Mouse (Mus musculus): Measurements from ENCODE around the gene Bud13. TPM values are rescaled to one million over a fixed set of nuclear protein-coding genes. Genes with fewer than 3 reads are reported as not detected.

Gene Bud13
- 5.0 TPM for polyA plus RNA-seq (2014; fragmentation: Illumina TruSeq; extraction: RNeasy Lipid Tissue Mini Kit (QIAGEN cat#74804))

GRCm38 (mm10) chr9:46282631-46283436 is at the start of gene Bud13:
Bud13 (plus strand) TSS chr9:46283008.

GRCm38 (mm10) chr9:46235596-46235648 is 47.4 kb upstream of the Bud13 start, which contains the start of gene Apoc3:
Apoc3 (minus strand) TSS chr9:46235636.

GRCm38 (mm10) chr9:46240526-46241153 is 42.2 kb upstream of the Bud13 start, which contains the start of gene Apoa4:
Apoa4 (plus strand) TSS chr9:46240696.

GRCm38 (mm10) chr9:46268343-46268873 is 14.4 kb upstream of the Bud13 start, which contains the start of gene Apoa5:
Apoa5 (plus strand) TSS chr9:46268633.

GRCm38 (mm10) chr9:46272677-46273454 is 9.9 kb upstream of the Bud13 start, which contains the start of gene Zpr1:
Zpr1 (plus strand) TSS chr9:46273064.

GRCm38 (mm10) chr9:46319886-46320285 is 37.1 kb downstream of the Bud13 start, which contains the start of gene 4931429L15Rik:
4931429L15Rik (minus strand) TSS chr9:46319986.

Other genes with a start within 250 kb of the Bud13 start
- gene Apoa1, start 54.4 kb upstream of the Bud13 start, polyA plus RNA-seq (2014; fragmentation: Illumina TruSeq; extraction: RNeasy Lipid Tissue Mini Kit (QIAGEN cat#74804)), result 1.9 TPM
- gene Apoc3, start 47.4 kb upstream of the Bud13 start, polyA plus RNA-seq (2014; fragmentation: Illumina TruSeq; extraction: RNeasy Lipid Tissue Mini Kit (QIAGEN cat#74804)), result not detected
- 0.66 TPM for gene Apoa4, start 42.3 kb upstream of the Bud13 start, polyA plus RNA-seq (2014; fragmentation: Illumina TruSeq; extraction: RNeasy Lipid Tissue Mini Kit (QIAGEN cat#74804))
- not detected for gene Apoa5, start 14.4 kb upstream of the Bud13 start, polyA plus RNA-seq (2014; fragmentation: Illumina TruSeq; extraction: RNeasy Lipid Tissue Mini Kit (QIAGEN cat#74804))
- 11.2 TPM for gene Zpr1, start 9.9 kb upstream of the Bud13 start, polyA plus RNA-seq (2014; fragmentation: Illumina TruSeq; extraction: RNeasy Lipid Tissue Mini Kit (QIAGEN cat#74804))
- not detected for gene 4931429L15Rik, start 37.0 kb downstream of the Bud13 start, polyA plus RNA-seq (2014; fragmentation: Illumina TruSeq; extraction: RNeasy Lipid Tissue Mini Kit (QIAGEN cat#74804))

Data from ovary, adult 10 weeks (tissue).